Mouse (Mus musculus) lung, adult 10 weeks (tissue): ENCODE results near the gene Gm11011. TPM values are rescaled to one million over a fixed set of nuclear protein-coding genes. Genes with fewer than 3 reads are reported as not detected.

ENCODE experiments used
- polyA plus RNA-seq: library from polyadenylated mRNA; stranded (reverse); fragments of 350-450 nt; fragmentation: Illumina TruSeq; extraction: RNeasy Lipid Tissue Mini Kit (QIAGEN cat#74804); gene quantifications from one replicate; pipeline ENCODE4 v1.2.3, GENCODE M21; 2014; ENCODE audit warnings: low read depth, low replicate concordance; ENCODE audit not compliant: insufficient read depth

Gene Gm11011
- polyA plus RNA-seq = not detected

DNA sequence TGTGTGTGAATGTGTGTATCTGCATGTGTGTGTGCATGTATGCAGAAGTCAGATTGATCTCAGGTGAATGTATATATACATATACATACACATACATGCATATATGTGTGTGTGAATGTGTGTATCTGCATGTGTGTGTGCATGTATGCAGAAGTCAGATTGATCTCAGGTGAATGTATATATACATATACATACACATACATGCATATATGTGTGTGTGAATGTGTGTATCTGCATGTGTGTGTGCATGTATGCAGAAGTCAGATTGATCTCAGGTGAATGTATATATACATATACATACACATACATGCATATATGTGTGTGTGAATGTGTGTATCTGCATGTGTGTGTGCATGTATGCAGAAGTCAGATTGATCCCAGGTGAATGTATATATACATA is at the start of gene Gm11011:
Gm11011 (minus strand) TSS at position 101 of the 400 bp plus-strand sequence.

DNA sequence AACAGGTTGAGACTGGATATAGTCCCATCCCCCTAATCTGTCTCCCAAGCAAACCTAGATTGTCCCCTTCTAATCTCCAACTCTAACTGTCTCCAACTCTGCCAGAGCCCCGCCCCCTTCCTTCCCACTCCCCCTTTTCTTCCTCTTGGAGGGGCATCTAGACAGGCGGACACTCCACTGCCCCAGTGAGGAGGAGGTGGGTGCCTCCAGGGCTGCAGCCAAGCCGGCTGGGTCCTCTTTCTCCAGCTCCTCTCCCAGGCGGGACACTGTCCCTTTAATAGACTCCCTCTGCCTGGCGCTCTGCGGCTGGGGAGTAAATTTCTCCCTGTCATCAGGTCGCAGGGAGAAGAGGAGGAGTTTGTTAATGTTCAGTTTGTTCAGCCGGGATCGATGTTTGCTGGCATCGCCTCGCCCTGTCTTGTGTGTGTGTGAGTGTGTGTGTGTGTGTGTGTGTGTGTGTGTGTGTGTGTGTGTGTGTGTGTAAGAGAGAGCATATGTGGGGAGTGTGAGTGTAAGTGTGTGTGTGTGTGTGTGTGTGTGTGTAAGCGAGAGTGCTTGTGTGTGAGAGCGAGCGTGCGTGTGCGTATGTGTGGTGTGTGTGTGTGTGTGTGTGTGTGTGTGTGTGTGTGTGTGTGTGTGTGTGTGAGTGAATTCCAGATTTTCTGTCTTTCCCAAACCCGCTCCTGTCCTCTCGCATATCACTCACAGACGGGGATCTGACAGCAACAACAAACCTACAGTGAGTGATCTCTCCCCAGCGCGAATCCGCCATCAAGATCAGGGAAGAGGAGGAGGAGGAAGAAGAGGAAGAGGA is 45.0 kb upstream of the Gm11011 start, which contains the start of gene Tshz2:
Tshz2 (plus strand) TSS at position 676 of the 814 bp plus-strand sequence.

Other genes starting within 250 kb of the Gm11011 start
- gene Tshz2, start 45.3 kb upstream of the Gm11011 start, polyA plus RNA-seq = 4.8 TPM